Mouse (Mus musculus) right cerebral cortex, postnatal 25 days (tissue): ENCODE results near the gene Impad1.

Source experiments
- DNase-seq: peaks from one replicate; pipeline ENCODE4 v3.0.0; 2022

Gene Impad1

GRCm38 (mm10) chr4:4792992-4793834, at the start of gene Impad1:
Gene Impad1, minus strand, starts transcription at chr4:4793355.
- DNase-seq: peak; percentile 88

- no peak for DNase-seq
Measured at GRCm38 (mm10) chr4:4840145-4840544, 47.0 kb upstream of the Impad1 start.

- no peak for DNase-seq
Measured at GRCm38 (mm10) chr4:4833789-4834295, 40.7 kb upstream of the Impad1 start.

- DNase-seq: no peak
Measured at GRCm38 (mm10) chr4:4828131-4828530, 35.0 kb upstream of the Impad1 start.

- DNase-seq: no peak
Measured at GRCm38 (mm10) chr4:4822119-4822518, 29.0 kb upstream of the Impad1 start.

- DNase-seq: no peak
Measured at GRCm38 (mm10) chr4:4792141-4792991, 789 bp downstream of the Impad1 start.

- DNase-seq: no peak
Measured at GRCm38 (mm10) chr4:4791180-4791579, 2.0 kb downstream of the Impad1 start.

GRCm38 (mm10) chr4:4785169-4785568, 8.0 kb downstream of the Impad1 start:
- DNase-seq: no peak

GRCm38 (mm10) chr4:4784305-4784704, 8.8 kb downstream of the Impad1 start:
- no peak for DNase-seq

- no peak for DNase-seq
Measured at GRCm38 (mm10) chr4:4783686-4783957, 9.5 kb downstream of the Impad1 start.

- DNase-seq: no peak
Measured at GRCm38 (mm10) chr4:4782882-4783685, 10.1 kb downstream of the Impad1 start.

GRCm38 (mm10) chr4:4779265-4779770, 13.8 kb downstream of the Impad1 start:
- no peak for DNase-seq

GRCm38 (mm10) chr4:4771523-4772114, 21.5 kb downstream of the Impad1 start:
- DNase-seq: no peak

GRCm38 (mm10) chr4:4765806-4766205, 27.3 kb downstream of the Impad1 start:
- no peak for DNase-seq

GRCm38 (mm10) chr4:4758376-4758775, 34.8 kb downstream of the Impad1 start:
- DNase-seq: no peak

- no peak for DNase-seq
Measured at GRCm38 (mm10) chr4:4729427-4729826, 63.7 kb downstream of the Impad1 start.

- DNase-seq: no peak
Measured at GRCm38 (mm10) chr4:4726241-4726776, 66.8 kb downstream of the Impad1 start.

- no peak for DNase-seq
Measured at GRCm38 (mm10) chr4:4723821-4724220, 69.3 kb downstream of the Impad1 start.

- no peak for DNase-seq
Measured at GRCm38 (mm10) chr4:4722081-4722480, 71.1 kb downstream of the Impad1 start.

GRCm38 (mm10) chr4:4717763-4718347, 75.3 kb downstream of the Impad1 start:
- DNase-seq: no peak
